Mouse (Mus musculus): ENCODE measurements around the gene Tapt1.

- TF ChIP-seq POLR2A (IDR thresholded peaks at IDR 0.05; ENCODE audit: low read depth, low read length) = no peak
- no peak for TF ChIP-seq CTCF (IDR thresholded peaks at IDR 0.05; ENCODE audit: extremely low read depth, insufficient read length, insufficient replicate concordance, low read depth, low read length)
These were observed 28.6 kb downstream of the Tapt1 start for GRCm38 (mm10) chr5:44197806-44198205.

Data from small intestine, adult 2 months (tissue).